8 mouse cellular contexts compared by ENCODE assay signal in genomic region chr4:140700269-140701018, GRCm38 (mm10). TPM values are rescaled to one million over a fixed set of nuclear protein-coding genes. Genes with fewer than 3 reads are reported as not detected.
DNase-seq lines count a peak whose midpoint lies in the region; ATAC-seq and TF ChIP-seq lines count a peak whose summit lies in the region.

Gene Rcc2, plus strand, starts transcription at chr4:140700541.

- H3K4me3 ChIP-seq in C2C12 (ENCODE audit: insufficient read depth, poor library complexity, severe bottlenecking): peak within 1 kb of the TSS; percentile 85
- H3K4me3 ChIP-seq in heart, embryonic 16.5 days (ENCODE audit: low read length): peak within 1 kb of the TSS; percentile 89
- H3K4me3 ChIP-seq in neural tube, embryonic 12.5 days: peak within 1 kb of the TSS; percentile 94

- no peak for TF ChIP-seq CTCF in C2C12 (IDR thresholded peaks at IDR 0.05; ENCODE audit: control insufficient read depth, insufficient read depth, insufficient read length)

- no peaks in the 10 kb centered on the region for H3K9me3 ChIP-seq in heart, embryonic 16.5 days (replicated peaks; ENCODE audit: control insufficient read depth, low read length)
- H3K9me3 ChIP-seq in neural tube, embryonic 12.5 days: no peaks in the 10 kb centered on the region

- no peaks in the 10 kb centered on the region for H3K27me3 ChIP-seq in C2C12 (ENCODE audit: control insufficient read depth, insufficient read depth, insufficient read length)
- no peaks in the 10 kb centered on the region for H3K27me3 ChIP-seq in heart, embryonic 16.5 days (ENCODE audit: control insufficient read depth, insufficient read depth, low read length)
- peaks cover 21% of the 10 kb centered on the region for H3K27me3 ChIP-seq in neural tube, embryonic 12.5 days (replicated peaks)

- peaks cover 28% of the 10 kb centered on the region for H3K79me3 ChIP-seq in C2C12 (ENCODE audit: low read depth)

- intact Hi-C loops in gastrocnemius, postnatal 14 days (cut with DNase I; ENCODE audit: low total_unique reads): no loop called here
- intact Hi-C loops in gastrocnemius, postnatal 36 days (cut with DNase I): no loop called here
- intact Hi-C loops in left cerebral cortex, postnatal 4 days (cut with DNase I): no loop called here

- H3K4me2 ChIP-seq in heart, embryonic 16.5 days (ENCODE audit: low read depth, low read length): peak within 1 kb of the TSS; percentile 95
- H3K4me2 ChIP-seq in neural tube, embryonic 12.5 days (replicated peaks): peak within 1 kb of the TSS; percentile 84

- DNase-seq in gastrocnemius, postnatal 14 days: no peak
- DNase-seq in gastrocnemius, postnatal 36 days: no peak
- DNase-seq in embryo, embryonic 10 days (ENCODE audit: low spot score): peak; percentile 46
- DNase-seq in left cerebral cortex, postnatal 4 days: no peak
- DNase-seq in urinary bladder, postnatal 14 days (ENCODE audit: low spot score): no peak

- H3K9ac ChIP-seq in heart, embryonic 16.5 days (ENCODE audit: low read length): peak within 1 kb of the TSS; percentile 98
- H3K9ac ChIP-seq in neural tube, embryonic 12.5 days: peak within 1 kb of the TSS; percentile 97

- H3K27ac ChIP-seq in heart, embryonic 16.5 days (ENCODE audit: low read length): peak within 1 kb of the TSS; percentile 91
- peak within 1 kb of the TSS; percentile 98 for H3K27ac ChIP-seq in neural tube, embryonic 12.5 days

- peak within 1 kb of the TSS; percentile 82 for H3ac ChIP-seq in C2C12 (ENCODE audit: control insufficient read depth, insufficient read length, low read depth)

- peaks cover 30% of the 10 kb centered on the region for H3K4me1 ChIP-seq in heart, embryonic 16.5 days (ENCODE audit: control insufficient read depth, insufficient read depth, low read length)
- H3K4me1 ChIP-seq in neural tube, embryonic 12.5 days: peaks cover 34% of the 10 kb centered on the region

- ATAC-seq in heart, embryonic 16.5 days (replicated peaks; ENCODE audit: extremely low read depth, insufficient read depth, low FRiP score): no peak
- ATAC-seq in neural tube, embryonic 12.5 days (ENCODE audit: low FRiP score, low read depth): no peak

- H3K36me3 ChIP-seq in C2C12 (ENCODE audit: control insufficient read depth, insufficient read depth): peaks cover 15% of the 10 kb centered on the region
- no peaks in the 10 kb centered on the region for H3K36me3 ChIP-seq in heart, embryonic 16.5 days (ENCODE audit: control insufficient read depth, insufficient read depth)
- peaks cover 17% of the 10 kb centered on the region; the same call in 1 of the 2 replicates for H3K36me3 ChIP-seq in neural tube, embryonic 12.5 days

- H3K79me2 ChIP-seq in C2C12 (ENCODE audit: control insufficient read depth, insufficient read depth): peaks cover 34% of the 10 kb centered on the region

- WGBS in heart, embryonic 16.5 days: 8% methylated on average over 20 of the region's 20 CpGs
- WGBS in neural tube, embryonic 12.5 days: 8% methylated on average over 20 of the region's 20 CpGs

TF ChIP-seq in C2C12, 6 proteins besides CTCF, POLR2A, EP300 and RAD21:
- TF ChIP-seq FOSL1 (IDR thresholded peaks at IDR 0.05; ENCODE audit: insufficient read depth, low read length, poor library complexity, severe bottlenecking) (no peak), MAX (IDR thresholded peaks at IDR 0.05) (no peak), MYOG (IDR thresholded peaks at IDR 0.05; ENCODE audit: control insufficient read depth, extremely low read depth, insufficient read length) (no peak), MYOD1 (IDR thresholded peaks at IDR 0.05; ENCODE audit: control insufficient read depth, insufficient read length, low read depth) (no peak), CEBPB (IDR thresholded peaks at IDR 0.05; ENCODE audit: low read depth) (no peak), USF1 (IDR thresholded peaks at IDR 0.05; ENCODE audit: low read depth) (no peak)

RNA-seq across cellular contexts. Expression of gene Rcc2, which starts in this region (rescaled TPM):
- 10 to 100 TPM; 14.2 to 19.3 TPM for total RNA-seq in gastrocnemius, postnatal 14 days (2021)
- total RNA-seq in gastrocnemius, postnatal 36 days (2021): 1 to 10 TPM; 8.1 to 9.5 TPM
- polyA plus RNA-seq in C2C12 (2012; fragmentation: generic; extraction: Trizol): 213 TPM
- polyA plus RNA-seq in heart, embryonic 16.5 days (2015; fragmentation: Nextera tagmentation; extraction: Ambion mirVana): 8.6 and 9.4 TPM in 2 replicates
- 10 to 100 TPM; 59.4 to 63.3 TPM for total RNA-seq in left cerebral cortex, postnatal 4 days (2021)
- polyA plus RNA-seq in neural tube, embryonic 12.5 days (2016; fragmentation: Nextera tagmentation; extraction: Ambion mirVana): 99.9 and 106 TPM in 2 replicates
